Mouse (Mus musculus): ENCODE results near the gene Fry. TPM values are rescaled to one million over a fixed set of nuclear protein-coding genes. Genes with fewer than 3 reads are reported as not detected.

Fry gene
- polyA plus RNA-seq, 1 experiment = 78.6 TPM

DNA sequence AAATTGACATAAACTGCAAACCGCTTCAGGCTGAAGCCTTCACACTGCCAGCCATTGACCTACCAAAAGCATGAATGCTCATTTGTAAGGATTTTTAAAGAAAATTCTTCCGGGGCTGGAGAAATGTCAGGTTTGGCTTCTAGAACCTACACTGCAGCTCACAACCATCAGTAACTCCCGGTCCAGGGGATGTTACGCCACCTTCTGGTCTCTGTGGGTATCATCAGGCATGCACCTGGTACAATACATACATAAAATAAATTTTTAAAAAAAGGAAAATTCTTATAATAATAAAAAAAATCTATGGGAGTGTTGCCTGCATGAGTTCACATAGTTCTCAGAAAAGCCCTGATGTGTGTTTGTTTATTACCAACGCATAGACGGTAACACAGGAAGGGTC lies 42.7 kb downstream of the Fry start:
- no peak for TF ChIP-seq POLR2A (IDR thresholded peaks at IDR 0.05; ENCODE audit: extremely low read depth, insufficient read depth, low read length)
- TF ChIP-seq CTCF (IDR thresholded peaks at IDR 0.05; ENCODE audit: extremely low read depth, insufficient read depth, low read length) = peak; percentile 28; the same call in 1 of the 2 replicates
- Histone ChIP-seq H3K4me3 (ENCODE audit: insufficient read depth, low read length) (no peak overlapping the region), H3K27ac (ENCODE audit: insufficient read depth, low read length) (no peak overlapping the region), H3K4me1 (ENCODE audit: control insufficient read depth, insufficient read depth, low read length) (peaks cover 5% of the 10 kb centered on the region; the same call in 1 of the 2 replicates)

DNA sequence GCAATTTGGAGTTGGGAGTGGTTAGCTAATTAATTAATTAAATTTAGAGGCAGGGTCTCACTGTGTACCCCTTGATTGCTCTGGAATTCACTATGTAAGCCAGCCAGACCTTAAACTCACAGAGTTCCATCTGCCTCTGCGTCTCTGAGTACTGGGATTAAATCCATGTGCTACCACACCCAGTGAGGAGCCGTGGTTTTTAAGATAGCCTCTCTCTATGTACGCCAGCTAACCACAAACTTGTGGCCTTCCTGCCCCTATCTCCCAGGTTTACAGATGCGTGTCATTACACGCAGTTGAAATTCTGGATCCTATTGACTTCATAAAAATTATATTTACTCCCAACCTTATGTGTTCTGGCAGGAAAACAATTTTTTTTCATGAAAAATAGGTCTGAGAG lies 43.5 kb downstream of the Fry start:
- no peak overlapping the region for H3K4me3 ChIP-seq (ENCODE audit: insufficient read depth, low read length)
- TF ChIP-seq CTCF (IDR thresholded peaks at IDR 0.05; ENCODE audit: extremely low read depth, insufficient read depth, low read length) (no peak), POLR2A (IDR thresholded peaks at IDR 0.05; ENCODE audit: extremely low read depth, insufficient read depth, low read length) (no peak)
- H3K4me1 ChIP-seq (ENCODE audit: control insufficient read depth, insufficient read depth, low read length) = peaks cover 2% of the 10 kb centered on the region; the same call in 1 of the 2 replicates
- no peak overlapping the region for H3K27ac ChIP-seq (ENCODE audit: insufficient read depth, low read length)

DNA sequence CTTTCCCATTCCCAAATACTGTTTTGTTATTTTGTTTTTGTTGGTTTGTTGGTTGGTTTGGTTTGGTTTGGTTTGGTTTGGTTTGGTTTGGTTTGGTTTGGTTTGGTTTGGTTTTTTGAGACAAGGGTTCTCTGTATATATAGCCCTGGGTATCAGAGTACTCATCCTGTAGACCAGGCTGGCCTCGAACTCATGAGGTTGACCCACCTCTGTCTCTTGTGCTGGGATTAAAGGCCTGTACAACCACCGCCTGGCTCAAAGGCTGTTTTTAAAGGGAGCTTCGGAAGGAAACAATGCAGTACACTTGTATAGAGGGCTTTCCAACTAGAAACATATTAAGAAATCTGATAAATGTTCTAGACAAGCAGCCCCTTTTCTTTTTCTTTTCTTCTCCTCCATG lies 46.2 kb downstream of the Fry start:
- Histone ChIP-seq H3K4me1 (ENCODE audit: control insufficient read depth, insufficient read depth, low read length) (peaks cover 2% of the 10 kb centered on the region; the same call in 1 of the 2 replicates), H3K4me3 (ENCODE audit: insufficient read depth, low read length) (no peak overlapping the region), H3K27ac (ENCODE audit: insufficient read depth, low read length) (peak overlapping the region; percentile 78; the same call in 1 of the 2 replicates)
- no peak for TF ChIP-seq POLR2A (IDR thresholded peaks at IDR 0.05; ENCODE audit: extremely low read depth, insufficient read depth, low read length)
- TF ChIP-seq CTCF (IDR thresholded peaks at IDR 0.05; ENCODE audit: extremely low read depth, insufficient read depth, low read length) = no peak

DNA sequence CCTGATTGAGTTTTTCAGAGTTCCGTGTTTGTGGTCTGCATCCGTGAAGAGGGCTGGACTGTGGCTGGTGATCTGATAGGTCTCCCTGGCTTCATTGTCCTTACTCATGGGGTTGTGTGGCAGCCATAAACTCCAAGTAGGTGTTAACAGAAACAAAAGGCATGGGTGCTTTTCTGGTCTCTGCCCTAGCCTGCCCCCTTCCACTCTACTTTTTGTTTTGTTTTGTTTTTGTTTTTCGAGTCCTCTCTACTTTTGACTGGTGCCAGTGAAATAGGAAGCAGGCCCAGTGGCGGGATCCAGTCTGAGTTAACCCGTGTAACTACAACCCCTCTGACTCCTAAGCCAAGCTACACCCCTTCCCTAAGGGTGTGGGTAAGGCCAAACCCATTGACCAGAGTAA lies 48.4 kb downstream of the Fry start:
- Histone ChIP-seq H3K4me1 (ENCODE audit: control insufficient read depth, insufficient read depth, low read length) (peaks cover 2% of the 10 kb centered on the region; the same call in 1 of the 2 replicates), H3K27ac (ENCODE audit: insufficient read depth, low read length) (peak overlapping the region; percentile 64; the same call in 1 of the 2 replicates), H3K4me3 (ENCODE audit: insufficient read depth, low read length) (no peak overlapping the region)
- TF ChIP-seq POLR2A (IDR thresholded peaks at IDR 0.05; ENCODE audit: extremely low read depth, insufficient read depth, low read length) = no peak
- no peak for TF ChIP-seq CTCF (IDR thresholded peaks at IDR 0.05; ENCODE audit: extremely low read depth, insufficient read depth, low read length)

DNA sequence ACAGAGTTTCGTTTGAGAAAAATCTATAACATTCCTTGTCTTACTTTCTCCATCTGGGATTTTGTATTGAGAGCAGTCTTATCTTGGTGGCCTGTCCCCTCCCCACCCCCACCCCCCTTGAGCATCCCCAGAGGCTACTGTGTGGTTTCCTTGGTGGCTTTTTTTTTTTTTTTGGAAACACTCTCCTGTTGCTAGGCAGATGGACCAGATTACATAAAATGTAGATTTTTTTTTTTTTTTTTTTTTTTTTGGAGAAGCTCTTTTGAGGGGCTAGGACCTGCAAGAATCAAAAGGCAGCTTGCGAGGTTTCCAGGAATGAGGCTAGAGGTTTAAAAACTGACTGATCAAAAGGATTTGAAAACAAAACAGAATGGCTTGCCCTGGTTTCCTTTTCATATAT lies 48.8 kb downstream of the Fry start:
- Histone ChIP-seq H3K27ac (ENCODE audit: insufficient read depth, low read length) (peak overlapping the region; percentile 64; the same call in 1 of the 2 replicates), H3K4me3 (ENCODE audit: insufficient read depth, low read length) (no peak overlapping the region), H3K4me1 (ENCODE audit: control insufficient read depth, insufficient read depth, low read length) (peaks cover 2% of the 10 kb centered on the region; the same call in 1 of the 2 replicates)
- no peak for TF ChIP-seq POLR2A (IDR thresholded peaks at IDR 0.05; ENCODE audit: extremely low read depth, insufficient read depth, low read length)
- TF ChIP-seq CTCF (IDR thresholded peaks at IDR 0.05; ENCODE audit: extremely low read depth, insufficient read depth, low read length) = no peak

DNA sequence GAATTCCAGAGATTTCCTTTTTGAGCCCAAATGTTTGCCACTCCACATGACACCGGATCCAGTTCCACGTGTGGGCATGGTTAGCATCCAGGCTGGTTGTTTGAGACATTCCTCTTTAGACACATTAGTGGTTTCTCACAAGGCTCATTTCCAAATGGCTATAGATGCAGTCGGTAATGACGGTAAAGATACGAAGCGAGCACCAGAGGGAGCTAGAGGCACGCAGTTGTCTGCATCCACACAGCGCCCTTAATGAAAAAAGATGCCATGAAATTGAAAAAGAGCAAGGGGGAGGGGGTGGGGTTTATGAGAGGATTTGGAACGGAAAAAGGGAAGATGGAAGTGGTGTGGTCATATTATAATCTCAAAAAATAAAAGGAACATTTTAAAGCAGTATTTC lies 50.3 kb downstream of the Fry start:
- H3K27ac ChIP-seq (ENCODE audit: insufficient read depth, low read length) = no peak overlapping the region
- H3K4me1 ChIP-seq (ENCODE audit: control insufficient read depth, insufficient read depth, low read length) = peaks cover 2% of the 10 kb centered on the region; the same call in 1 of the 2 replicates
- TF ChIP-seq CTCF (IDR thresholded peaks at IDR 0.05; ENCODE audit: extremely low read depth, insufficient read depth, low read length) (peak; percentile 90), POLR2A (IDR thresholded peaks at IDR 0.05; ENCODE audit: extremely low read depth, insufficient read depth, low read length) (no peak)
- no peak overlapping the region for H3K4me3 ChIP-seq (ENCODE audit: insufficient read depth, low read length)

DNA sequence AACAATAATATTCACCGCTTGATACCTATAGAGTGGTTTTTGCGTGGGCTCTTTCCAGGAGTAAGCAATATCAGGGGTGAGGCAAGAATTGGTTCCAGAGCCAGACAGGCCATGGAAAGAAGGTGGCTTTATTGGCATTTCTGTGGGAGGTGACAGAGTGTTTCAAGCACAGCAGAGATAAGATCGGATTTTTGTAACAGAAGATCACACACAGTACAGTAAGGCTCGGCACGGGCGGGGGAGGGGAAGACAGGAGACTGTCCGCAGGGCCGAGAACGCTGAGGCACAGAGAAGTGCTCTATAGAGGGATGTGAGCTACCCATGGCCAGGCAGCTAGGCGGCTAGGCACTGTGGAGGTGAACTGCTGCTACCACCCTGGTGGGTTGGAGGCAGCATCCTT lies 53.1 kb downstream of the Fry start:
- TF ChIP-seq CTCF (IDR thresholded peaks at IDR 0.05; ENCODE audit: extremely low read depth, insufficient read depth, low read length) (no peak), POLR2A (IDR thresholded peaks at IDR 0.05; ENCODE audit: extremely low read depth, insufficient read depth, low read length) (no peak)
- Histone ChIP-seq H3K27ac (ENCODE audit: insufficient read depth, low read length) (no peak overlapping the region), H3K4me1 (ENCODE audit: control insufficient read depth, insufficient read depth, low read length) (no peaks in the 10 kb centered on the region; the same call in 1 of the 2 replicates), H3K4me3 (ENCODE audit: insufficient read depth, low read length) (no peak overlapping the region)

DNA sequence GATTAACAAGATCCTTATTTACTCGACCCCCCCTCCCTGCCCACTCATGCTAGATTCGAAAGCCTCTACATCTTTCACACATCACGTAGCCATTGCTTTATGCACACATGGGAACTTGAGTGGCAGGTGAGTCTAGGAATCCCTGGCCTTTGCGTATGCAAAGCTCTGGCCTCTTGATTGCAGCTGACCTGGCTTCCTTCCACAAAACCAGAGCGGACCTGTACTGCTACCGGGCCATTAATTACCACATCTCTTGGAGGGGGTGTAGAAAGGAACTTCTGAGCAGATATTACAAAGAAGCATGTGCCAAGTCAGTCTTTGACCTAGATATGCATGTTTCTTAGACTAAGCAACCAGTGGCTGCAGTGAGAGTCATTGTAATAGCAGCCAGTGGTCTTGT lies 55.4 kb downstream of the Fry start:
- H3K27ac ChIP-seq (ENCODE audit: insufficient read depth, low read length) = no peak overlapping the region
- TF ChIP-seq POLR2A (IDR thresholded peaks at IDR 0.05; ENCODE audit: extremely low read depth, insufficient read depth, low read length) (no peak), CTCF (IDR thresholded peaks at IDR 0.05; ENCODE audit: extremely low read depth, insufficient read depth, low read length) (no peak)
- no peak overlapping the region for H3K4me3 ChIP-seq (ENCODE audit: insufficient read depth, low read length)

DNA sequence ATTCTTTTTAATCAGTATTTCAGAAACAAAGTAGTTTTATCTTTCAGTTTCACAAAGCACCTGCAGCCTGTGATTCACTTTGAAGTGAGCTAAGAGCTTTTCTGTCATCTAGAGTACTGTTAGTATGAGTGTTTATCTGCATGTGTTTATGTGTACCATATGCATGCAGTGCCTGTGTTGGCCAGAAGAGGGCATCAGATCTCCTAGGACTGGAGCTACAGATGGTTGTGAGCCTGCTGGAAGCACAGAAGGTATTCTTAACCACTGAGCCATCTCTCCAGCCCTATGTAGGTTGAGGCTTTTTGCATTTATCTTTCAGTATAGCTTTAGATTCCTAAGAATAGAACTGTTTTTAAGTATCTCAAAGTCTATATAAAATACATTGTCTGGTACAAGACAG lies 56.5 kb downstream of the Fry start:
- Histone ChIP-seq H3K4me3 (ENCODE audit: insufficient read depth, low read length) (no peak overlapping the region), H3K27ac (ENCODE audit: insufficient read depth, low read length) (no peak overlapping the region), H3K4me1 (ENCODE audit: control insufficient read depth, insufficient read depth, low read length) (no peaks in the 10 kb centered on the region)
- TF ChIP-seq POLR2A (IDR thresholded peaks at IDR 0.05; ENCODE audit: extremely low read depth, insufficient read depth, low read length) (no peak), CTCF (IDR thresholded peaks at IDR 0.05; ENCODE audit: extremely low read depth, insufficient read depth, low read length) (no peak)

More for the DNA sequence above, 55.4 kb downstream of the Fry start:
- no peaks in the 10 kb centered on the region for H3K4me1 ChIP-seq (ENCODE audit: control insufficient read depth, insufficient read depth, low read length)

DNA sequence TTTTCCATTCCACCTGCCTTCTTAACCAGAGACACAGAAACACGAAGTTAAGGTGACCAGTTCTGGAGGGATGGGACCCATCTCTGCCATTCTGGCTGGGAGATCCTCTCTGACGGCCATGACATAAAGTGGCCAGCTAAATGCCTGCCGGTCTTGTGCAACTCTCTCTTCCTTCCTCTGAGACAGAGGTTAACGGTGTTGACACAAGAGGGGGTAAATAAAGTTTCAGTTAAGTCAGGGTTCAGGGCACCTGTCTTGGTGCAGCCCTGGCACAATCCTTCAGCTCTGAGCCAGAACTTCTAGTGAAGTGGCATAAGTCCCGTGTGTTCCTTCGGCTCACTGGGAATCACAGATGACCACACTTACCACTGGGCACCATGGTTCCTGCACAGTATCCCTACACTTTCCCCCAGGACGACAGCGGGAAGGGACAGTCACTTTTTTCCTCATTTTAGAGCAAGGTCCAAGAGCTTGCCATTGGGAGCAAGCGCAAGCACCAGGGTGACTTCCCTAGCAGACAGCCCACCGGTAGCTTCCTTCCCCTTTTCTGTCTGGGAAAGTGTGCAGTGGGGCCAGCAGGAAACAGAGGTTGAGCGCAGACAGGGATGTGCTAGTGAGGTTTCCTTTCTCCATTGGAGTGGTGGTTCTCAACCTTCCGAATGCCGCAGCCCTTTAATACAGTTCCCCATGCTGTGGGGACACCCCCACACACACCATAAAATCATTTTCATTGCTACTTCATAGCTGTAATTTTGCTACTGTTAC lies 58.0 kb downstream of the Fry start:
- Histone ChIP-seq H3K4me1 (ENCODE audit: control insufficient read depth, insufficient read depth, low read length) (no peaks in the 10 kb centered on the region), H3K4me3 (ENCODE audit: insufficient read depth, low read length) (no peak overlapping the region), H3K27ac (ENCODE audit: insufficient read depth, low read length) (no peak overlapping the region)
- TF ChIP-seq CTCF (IDR thresholded peaks at IDR 0.05; ENCODE audit: extremely low read depth, insufficient read depth, low read length) = no peak
- TF ChIP-seq POLR2A (IDR thresholded peaks at IDR 0.05; ENCODE audit: extremely low read depth, insufficient read depth, low read length) = no peak
